Mouse (Mus musculus) thymus, adult 2 months (tissue): ENCODE data around the gene Csn1s2b. TPM values are rescaled to one million over a fixed set of nuclear protein-coding genes. Genes with fewer than 3 reads are reported as not detected.
"Not testable (repeated sequence)": the region's sequence is repeated elsewhere in the genome, so short reads cannot be mapped to it uniquely, and the experiment has no call there.

Experiments
- DNase-seq: peaks from one replicate; pipeline ENCODE4 v3.0.0; 2021
- H3K27ac ChIP-seq: fragments of 200-500 bp; 2 replicates; pipeline ENCODE4 v1.5.1; 2012; ENCODE audit warnings: low read length, control low read depth; ENCODE audit not compliant: control insufficient read depth, insufficient read depth
- H3K27me3 ChIP-seq: fragments of 200-500 bp; 2 replicates; pipeline ENCODE4 v1.6.1; 2012; ENCODE audit warnings: mild to moderate bottlenecking, low read length, moderate library complexity, mixed read lengths; ENCODE audit not compliant: control insufficient read depth, insufficient read depth
- H3K36me3 ChIP-seq: fragments of 200-500 bp; 2 replicates; pipeline ENCODE4 v1.6.1; 2012; ENCODE audit warnings: mild to moderate bottlenecking, low read length, moderate library complexity; ENCODE audit not compliant: control insufficient read depth, insufficient read depth
- H3K4me1 ChIP-seq: fragments of 200-500 bp; replicated peaks from 2 replicates; pipeline ENCODE4 v1.6.1; 2012; ENCODE audit warnings: low read length; ENCODE audit not compliant: control insufficient read depth, insufficient read depth
- H3K4me3 ChIP-seq: fragments of 200-500 bp; 2 replicates; pipeline ENCODE4 v1.5.1; 2012; ENCODE audit warnings: mild to moderate bottlenecking, low read length, control low read depth, moderate library complexity; ENCODE audit not compliant: control insufficient read depth, insufficient read depth
- CTCF ChIP-seq: fragments of 200-500 bp; IDR thresholded peaks from 2 replicates; pipeline ENCODE4 v1.5.1; 2012; ENCODE audit warnings: mild to moderate bottlenecking, control low read depth, low read length, moderate library complexity, borderline replicate concordance; ENCODE audit not compliant: control insufficient read depth, poor library complexity, insufficient read depth; ENCODE audit errors: extremely low read depth
- POLR2A ChIP-seq: fragments of 200-500 bp; IDR thresholded peaks from 2 replicates; pipeline ENCODE4 v1.6.1; 2012; ENCODE audit warnings: mild to moderate bottlenecking, low read length, control low read depth, moderate library complexity; ENCODE audit not compliant: control insufficient read depth, poor library complexity, insufficient read depth; ENCODE audit errors: extremely low read depth
- WGBS: fragments of 180-500 bp; shearing (Covaris S2); methylation state at CpG from one replicate; pipeline ENCODE4 v1.1.7; 2018; 5-methylcytosine and 5-hydroxymethylcytosine counted together
- polyA plus RNA-seq: library from polyadenylated mRNA; depleted of rRNA; stranded (reverse); fragments of >200 nt; gene quantifications from 2 replicates; pipeline ENCODE4 v1.2.3, GENCODE M21; 2012; rRNA removed

Gene Csn1s2b
- polyA plus RNA-seq: not detected in 2 replicates

DNA sequence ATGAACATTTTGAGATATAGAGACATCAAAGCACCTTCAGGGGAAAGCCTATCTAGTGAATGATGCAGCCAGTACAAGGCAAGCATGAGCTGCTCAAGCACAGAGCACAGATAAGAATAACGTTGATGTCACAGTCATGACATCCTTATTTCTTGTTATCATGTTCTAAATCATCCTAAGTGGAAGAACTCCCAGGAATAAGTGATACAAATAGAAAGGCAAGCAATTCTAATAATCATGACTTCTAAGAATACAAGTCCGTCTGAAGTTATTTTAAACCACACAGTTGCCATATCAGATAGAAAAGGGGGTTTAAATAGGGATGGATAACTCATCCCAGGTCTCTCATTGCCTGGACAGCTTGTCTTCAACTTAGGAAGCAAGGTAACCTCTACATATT lies at the start of gene Csn1s2b:
Gene Csn1s2b (plus strand): TSS at position 301 of the 400 bp plus-strand sequence.
- 81% methylated on average over 2 of the region's 2 CpGs for WGBS
- TF ChIP-seq CTCF: no peak
- no peak for TF ChIP-seq POLR2A

DNA sequence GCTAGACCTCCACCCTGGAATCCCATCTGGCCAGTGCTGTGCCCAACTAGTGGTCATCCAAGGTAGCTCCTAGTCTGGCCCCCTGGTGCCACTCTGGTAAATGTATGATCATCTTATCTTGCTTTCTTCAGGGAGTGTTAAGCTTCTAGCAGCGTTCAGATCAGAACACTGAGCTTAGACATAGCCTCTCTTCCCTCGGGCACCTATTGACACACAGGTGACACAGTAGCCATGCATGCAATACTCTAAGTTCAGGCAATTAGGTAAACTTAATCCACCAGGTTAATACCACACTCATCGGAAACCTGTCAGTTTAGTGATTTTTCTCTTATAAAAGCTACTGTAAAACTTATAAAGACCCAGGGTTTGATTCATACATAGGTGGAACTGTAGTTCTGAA lies 43.3 kb upstream of the Csn1s2b start:
- no peak for TF ChIP-seq POLR2A
- TF ChIP-seq CTCF: no peak

More for the DNA sequence above, at the start of gene Csn1s2b:
- Histone ChIP-seq H3K4me1 (no peaks in the 10 kb centered on the region), H3K4me3 (no peak within 1 kb of the TSS), H3K36me3 (no peaks in the 10 kb centered on the region), H3K27me3 (no peaks in the 10 kb centered on the region), H3K27ac (no peak within 1 kb of the TSS)
- no peak for DNase-seq

DNA sequence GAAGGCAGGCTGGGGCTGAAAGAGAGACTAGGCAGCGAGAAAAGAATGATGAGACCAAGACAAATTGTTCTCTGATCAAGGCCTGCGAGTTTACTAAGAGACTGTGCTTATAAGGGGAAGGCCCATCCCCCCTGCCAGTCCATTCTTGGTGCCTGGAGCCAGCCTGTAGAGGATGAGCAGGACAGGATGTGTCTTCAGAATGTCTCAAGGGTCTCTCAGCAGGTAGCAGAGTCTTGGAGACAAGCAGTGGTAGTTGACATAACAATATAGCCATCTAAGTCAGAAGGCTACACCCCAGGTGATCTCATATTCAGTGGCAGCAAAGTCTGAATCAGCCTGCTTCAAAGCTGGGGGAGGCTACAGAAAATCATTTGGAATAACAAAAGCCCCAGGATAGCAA lies 35.7 kb upstream of the Csn1s2b start:
- H3K36me3 ChIP-seq, H3K4me3 ChIP-seq, DNase-seq, H3K27me3 ChIP-seq, H3K27ac ChIP-seq, H3K4me1 ChIP-seq: not testable (repeated sequence)
- WGBS: 62% methylated on average over 2 of the region's 2 CpGs

More for the DNA sequence above, 43.3 kb upstream of the Csn1s2b start:
- DNase-seq: no peak
- no peaks in the 10 kb centered on the region for H3K27me3 ChIP-seq
- 87% methylated on average over 3 of the region's 3 CpGs for WGBS
- no peaks in the 10 kb centered on the region for H3K36me3 ChIP-seq
- H3K27ac ChIP-seq: no peak overlapping the region
- no peak overlapping the region for H3K4me3 ChIP-seq
- H3K4me1 ChIP-seq: no peaks in the 10 kb centered on the region

DNA sequence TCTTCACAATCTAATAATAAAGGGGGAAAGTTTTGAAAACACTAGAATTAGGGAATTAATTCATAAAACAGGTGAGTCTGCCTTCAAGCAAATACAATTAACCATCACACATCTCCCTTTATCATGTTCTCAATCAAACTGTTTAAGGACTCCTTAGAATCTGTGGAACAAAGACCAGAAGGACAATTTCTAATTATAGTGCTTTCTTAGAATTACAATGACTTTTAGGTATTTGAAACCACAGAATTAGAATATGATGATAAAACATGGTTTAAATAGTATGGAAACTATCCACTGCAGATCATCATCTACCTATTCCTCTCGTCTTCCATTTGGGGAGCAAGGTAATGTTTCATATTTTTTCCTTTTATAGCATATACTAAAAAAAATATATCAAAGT lies 33.6 kb upstream of the Csn1s2b start, which contains the start of gene Csn1s2a:
Gene Csn1s2a (plus strand): TSS at position 301 of the 400 bp plus-strand sequence.
- Histone ChIP-seq H3K27me3 (no peaks in the 10 kb centered on the region), H3K36me3 (no peaks in the 10 kb centered on the region), H3K27ac (no peak within 1 kb of the TSS), H3K4me1 (no peaks in the 10 kb centered on the region), H3K4me3 (no peak within 1 kb of the TSS)
- 66% methylated on average over 1 of the region's 1 CpGs for WGBS
- no peak for TF ChIP-seq POLR2A
- DNase-seq: no peak

DNA sequence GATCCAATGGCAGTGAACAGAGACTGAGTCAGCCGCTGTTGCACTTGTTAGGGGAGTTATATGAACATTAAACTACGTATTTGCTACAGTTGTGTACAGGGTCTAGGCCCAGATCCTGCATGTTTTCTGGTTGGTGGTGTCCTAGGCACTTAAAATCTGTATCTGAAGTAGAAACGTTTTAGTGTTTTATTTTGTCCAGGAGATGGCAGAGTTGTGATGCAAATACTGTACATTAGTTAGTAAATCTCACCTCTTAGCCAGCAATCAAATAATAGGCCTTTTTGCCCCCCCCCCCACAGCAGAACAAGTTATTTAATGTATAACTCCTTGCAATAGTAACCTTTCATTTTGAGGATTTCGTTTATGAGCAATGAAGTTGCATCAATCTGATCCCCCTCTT lies 25.2 kb upstream of the Csn1s2b start:
- no peak overlapping the region for H3K27ac ChIP-seq
- DNase-seq: no peak
- 58% methylated on average over 4 of the region's 4 CpGs for WGBS

DNA sequence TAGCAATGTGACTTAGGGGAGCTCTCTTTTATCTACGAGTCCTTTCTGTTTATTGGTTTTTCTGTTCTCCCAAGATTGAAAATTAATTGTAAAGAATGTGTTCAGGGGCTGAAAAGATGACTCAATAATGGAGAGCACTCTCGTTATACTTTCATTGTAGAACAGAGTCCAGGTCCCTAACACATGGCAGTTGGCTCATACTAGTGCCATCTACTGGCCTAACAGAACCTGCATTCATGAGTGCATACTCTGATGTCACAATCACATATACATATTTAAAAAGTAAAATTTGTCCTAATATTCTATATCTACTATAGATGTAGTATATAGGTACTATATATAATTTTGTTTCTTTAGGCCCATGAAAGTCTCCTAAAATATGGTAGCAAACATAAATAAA lies 1.4 kb downstream of the Csn1s2b start:
- H3K27ac ChIP-seq: no peak overlapping the region
- H3K36me3 ChIP-seq: no peaks in the 10 kb centered on the region
- H3K4me3 ChIP-seq: no peak overlapping the region
- no peaks in the 10 kb centered on the region for H3K4me1 ChIP-seq
- TF ChIP-seq CTCF (no peak), POLR2A (no peak)
- WGBS: 69% methylated on average over 2 of the region's 2 CpGs
- no peak for DNase-seq
- H3K27me3 ChIP-seq: no peaks in the 10 kb centered on the region

More for the DNA sequence above, 25.2 kb upstream of the Csn1s2b start:
- no peak for TF ChIP-seq CTCF
- no peak for TF ChIP-seq POLR2A
- H3K36me3 ChIP-seq: no peaks in the 10 kb centered on the region
- no peaks in the 10 kb centered on the region for H3K4me1 ChIP-seq
- H3K4me3 ChIP-seq: no peak overlapping the region
- H3K27me3 ChIP-seq: no peaks in the 10 kb centered on the region

DNA sequence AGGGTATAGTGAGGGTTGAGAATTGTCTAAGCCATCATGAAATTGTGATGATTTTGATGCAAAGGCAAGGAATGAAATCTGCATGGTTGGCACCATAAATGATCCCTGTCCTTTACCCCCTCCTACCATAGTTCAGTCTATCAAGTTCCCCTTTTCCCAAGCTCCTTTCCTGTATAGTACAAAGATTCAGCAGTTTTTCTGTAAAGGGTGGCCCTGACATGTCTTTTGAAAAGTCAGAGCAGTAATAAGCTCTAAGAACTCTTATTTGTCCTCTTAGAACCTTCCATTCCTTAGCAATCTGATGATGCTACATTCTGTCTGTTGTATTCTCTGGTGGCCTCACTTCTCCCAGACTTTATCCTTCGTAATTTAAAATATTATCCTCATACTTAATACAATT lies 17.5 kb downstream of the Csn1s2b start, which contains the start of gene Prr27:
Gene Prr27 (plus strand): TSS at position 301 of the 400 bp plus-strand sequence.
- Histone ChIP-seq H3K4me3 (no peak within 1 kb of the TSS), H3K27ac (no peak within 1 kb of the TSS), H3K4me1 (no peaks in the 10 kb centered on the region), H3K36me3 (no peaks in the 10 kb centered on the region), H3K27me3 (no peaks in the 10 kb centered on the region)
- TF ChIP-seq CTCF: no peak
- no peak for TF ChIP-seq POLR2A
- DNase-seq: no peak
- 59% methylated on average over 1 of the region's 1 CpGs for whole genome bisulfite sequencing
